Mouse (Mus musculus): ENCODE data around the gene Psmd9.

Gene Psmd9

GRCm38 (mm10) chr5:123150641-123151040, 18.6 kb upstream of the Psmd9 start:
- no peak for DNase-seq (ENCODE audit: low spot score in 2 of 2)

- DNase-seq (ENCODE audit: low spot score in 2 of 2) = no peak
Observed at GRCm38 (mm10) chr5:123151077-123151476, 18.1 kb upstream of the Psmd9 start.

DNA sequence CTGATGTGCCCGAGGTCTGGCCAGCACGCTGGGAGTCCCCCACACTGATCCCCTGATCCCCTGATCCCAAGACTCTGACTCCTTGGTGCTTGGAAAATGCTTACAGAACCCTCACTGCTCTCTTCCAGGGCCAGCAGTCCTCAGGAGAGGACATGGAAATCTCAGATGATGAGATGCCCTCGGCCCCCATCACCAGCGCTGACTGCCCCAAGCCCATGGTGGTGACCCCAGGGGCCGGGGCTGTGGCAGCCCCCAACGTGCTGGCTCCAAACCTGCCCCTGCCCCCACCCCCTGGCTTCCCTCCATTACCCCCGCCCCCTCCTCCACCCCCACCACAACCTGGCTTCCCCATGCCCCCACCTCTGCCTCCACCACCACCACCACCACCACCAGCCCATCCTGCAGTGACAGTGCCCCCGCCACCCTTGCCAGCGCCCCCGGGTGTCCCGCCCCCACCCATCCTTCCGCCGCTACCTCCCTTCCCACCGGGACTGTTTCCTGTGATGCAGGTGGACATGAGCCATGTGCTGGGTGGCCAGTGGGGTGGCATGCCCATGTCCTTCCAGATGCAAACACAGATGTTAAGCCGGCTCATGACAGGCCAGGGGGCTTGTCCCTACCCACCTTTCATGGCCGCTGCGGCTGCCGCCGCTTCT, 17.4 kb upstream of the Psmd9 start:
- no peak for DNase-seq (ENCODE audit: low spot score in 2 of 2)

- no peak for DNase-seq (ENCODE audit: low spot score in 2 of 2)
Observed at GRCm38 (mm10) chr5:123152901-123153300, 16.3 kb upstream of the Psmd9 start.

DNA sequence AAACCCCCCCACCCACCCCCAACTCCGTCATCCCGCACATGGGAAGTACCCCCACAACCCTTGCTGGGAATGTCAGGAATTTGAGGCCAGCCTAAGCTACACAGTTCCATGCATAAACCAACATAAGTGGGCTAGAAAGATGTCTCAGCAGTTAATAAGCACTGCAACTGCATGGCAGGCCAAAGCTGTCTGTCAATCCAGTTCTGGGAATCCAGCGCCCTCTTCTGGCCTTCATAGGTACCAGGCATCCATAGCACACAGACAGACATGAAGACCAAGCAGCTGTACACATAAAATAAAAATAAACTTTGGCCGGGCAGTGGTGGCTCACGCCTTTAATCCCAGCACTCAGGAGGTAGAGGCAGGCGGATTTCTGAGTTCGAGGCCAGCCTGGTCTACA, 13.8 kb upstream of the Psmd9 start:
- no peak for DNase-seq (ENCODE audit: low spot score in 2 of 2)

- DNase-seq (ENCODE audit: low spot score in 2 of 2) = no peak
Observed at GRCm38 (mm10) chr5:123156763-123157162, 12.4 kb upstream of the Psmd9 start.

GRCm38 (mm10) chr5:123157972-123158371, 11.2 kb upstream of the Psmd9 start:
- no peak for DNase-seq (ENCODE audit: low spot score in 2 of 2)

DNA sequence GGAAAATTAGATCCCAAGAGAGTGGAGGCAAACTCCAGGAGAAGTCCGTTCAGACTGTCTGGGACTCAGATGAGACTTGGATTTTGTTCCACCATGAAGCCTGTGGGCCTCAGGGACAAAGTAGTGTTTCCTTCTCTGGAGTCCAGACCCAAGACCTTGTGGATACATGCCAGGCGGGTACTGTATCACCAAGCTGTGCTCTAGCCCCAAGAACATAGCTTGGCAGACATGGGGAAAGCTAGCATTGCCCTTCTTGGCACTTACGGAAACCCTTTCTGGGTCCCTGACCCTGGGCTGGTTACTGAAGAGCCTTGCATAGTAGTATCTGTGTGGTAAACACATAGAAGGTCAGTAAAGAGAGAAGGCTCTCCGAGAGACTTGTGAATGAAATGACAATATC, 9.8 kb upstream of the Psmd9 start:
- no peak for DNase-seq (ENCODE audit: low spot score in 2 of 2)

- DNase-seq (ENCODE audit: low spot score in 2 of 2) = no peak
Observed at GRCm38 (mm10) chr5:123159866-123160265, 9.3 kb upstream of the Psmd9 start.

DNA sequence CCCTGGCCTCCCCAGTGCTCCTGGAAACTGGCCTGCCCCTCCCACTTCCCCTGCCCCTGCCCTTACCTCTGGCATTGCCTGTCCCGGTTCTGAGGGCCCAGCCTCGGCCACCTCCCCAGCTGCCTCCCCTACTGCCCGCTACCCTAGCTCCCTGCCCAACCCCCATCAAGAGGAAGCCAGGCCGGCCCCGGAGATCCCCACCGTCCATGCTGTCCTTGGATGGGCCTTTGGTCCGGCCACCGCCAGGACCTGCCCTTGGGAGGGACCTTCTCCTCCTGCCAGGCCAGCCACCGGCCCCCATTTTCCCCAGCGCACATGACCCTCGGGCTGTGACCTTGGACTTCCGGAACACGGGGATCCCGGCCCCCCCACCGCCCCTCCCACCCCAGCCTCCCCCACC, 8.9 kb upstream of the Psmd9 start:
- no peak for DNase-seq (ENCODE audit: low spot score in 2 of 2)

DNA sequence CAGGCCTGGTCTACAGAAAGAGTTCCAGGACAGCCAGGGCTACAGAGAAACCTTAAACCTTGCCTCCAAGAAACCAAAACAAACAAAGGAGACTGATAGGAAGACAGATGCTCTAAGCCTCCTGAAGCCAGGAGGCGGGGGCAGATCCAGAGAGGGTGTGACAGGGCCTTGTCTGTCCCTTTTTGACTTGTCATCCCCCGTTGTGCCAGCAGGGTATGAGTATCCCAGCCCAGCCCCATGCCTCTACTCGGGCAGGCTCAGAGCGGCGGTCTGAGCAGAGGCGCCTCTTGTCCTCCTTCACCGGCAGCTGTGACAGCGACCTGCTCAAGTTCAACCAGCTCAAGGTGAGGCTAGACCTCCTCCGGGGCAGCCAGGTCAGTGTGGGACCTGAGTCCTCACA, 6.3 kb upstream of the Psmd9 start:
- no peak for DNase-seq (ENCODE audit: low spot score in 2 of 2)

- DNase-seq (ENCODE audit: low spot score in 2 of 2) = no peak
Observed at GRCm38 (mm10) chr5:123166437-123166836, 2.8 kb upstream of the Psmd9 start.

- DNase-seq (ENCODE audit: low spot score in 2 of 2) = no peak
Observed at GRCm38 (mm10) chr5:123167591-123167990, 1.6 kb upstream of the Psmd9 start.

- no peak for DNase-seq (ENCODE audit: low spot score in 2 of 2)
Observed at GRCm38 (mm10) chr5:123170365-123170764, 1.2 kb downstream of the Psmd9 start.

GRCm38 (mm10) chr5:123171646-123172350, 2.6 kb downstream of the Psmd9 start:
- DNase-seq (ENCODE audit: low spot score in 2 of 2) = peak; percentile 57 to 69

- no peak for DNase-seq (ENCODE audit: low spot score in 2 of 2)
Observed at GRCm38 (mm10) chr5:123178792-123179191, 9.6 kb downstream of the Psmd9 start.

DNA sequence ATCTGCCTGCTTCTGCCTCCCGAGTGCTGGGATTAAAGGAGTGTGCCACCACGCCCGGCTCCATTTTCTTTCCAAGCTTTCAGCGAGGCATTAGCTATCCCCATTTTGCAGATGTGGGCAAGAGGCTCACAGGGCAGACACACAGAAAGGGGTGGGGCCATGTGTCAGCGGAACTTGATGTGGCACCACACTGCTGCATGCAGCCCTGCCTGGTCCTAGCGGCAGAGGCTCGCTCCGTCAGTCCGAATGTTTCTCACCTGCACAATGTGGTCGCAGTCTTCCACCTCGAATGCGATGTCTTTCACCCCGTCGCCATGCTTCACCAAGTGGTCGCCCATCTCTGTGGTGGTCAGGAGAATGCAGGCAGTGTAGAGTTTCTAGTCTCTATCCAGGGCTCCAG, 11.2 kb downstream of the Psmd9 start:
- no peak for DNase-seq (ENCODE audit: low spot score in 2 of 2)

DNA sequence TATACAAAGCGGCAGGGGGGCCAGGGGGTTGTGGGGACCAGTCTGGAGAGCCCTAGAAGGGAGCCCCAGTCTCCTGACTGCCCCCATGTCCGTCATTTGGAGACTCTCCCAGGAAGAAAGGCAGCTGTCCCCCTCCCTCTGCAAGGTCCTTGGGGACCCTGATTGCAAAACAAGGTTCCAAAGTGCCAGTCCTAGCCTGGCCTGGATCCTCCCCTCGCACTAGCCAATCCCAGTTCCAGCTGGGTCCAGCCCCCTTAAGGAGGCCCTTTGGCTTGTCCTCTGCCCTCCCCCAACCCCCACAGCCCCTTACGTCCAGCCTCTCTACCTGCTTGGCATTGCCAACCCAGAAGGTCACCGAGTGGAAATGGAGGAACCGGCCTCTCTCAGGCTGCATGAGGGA, 12.3 kb downstream of the Psmd9 start:
- DNase-seq (ENCODE audit: low spot score in 2 of 2) = no peak

DNA sequence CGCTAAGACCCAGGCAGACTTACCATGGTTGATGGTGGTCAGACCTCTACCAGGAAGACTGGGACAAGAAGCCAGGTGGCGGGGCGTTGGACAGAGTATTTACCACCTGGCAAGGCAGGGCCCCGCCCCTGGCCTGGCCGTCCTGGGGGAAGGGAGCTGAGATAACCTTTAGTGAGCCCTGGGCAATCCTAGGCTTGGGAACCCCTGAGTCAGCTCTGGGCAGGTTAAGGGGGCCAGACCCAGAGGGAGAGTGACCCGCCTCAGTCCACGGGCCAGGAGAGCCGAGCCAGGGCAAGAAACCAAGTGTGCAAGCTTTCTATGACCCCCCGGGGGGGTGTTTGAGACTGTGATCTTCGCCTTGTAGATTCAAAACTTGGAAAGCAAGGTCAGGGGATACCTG, 13.4 kb downstream of the Psmd9 start, which contains the start of gene Hpd:
Hpd (minus strand) TSS at position 77 of the 400 bp plus-strand sequence.
- DNase-seq (ENCODE audit: low spot score in 2 of 2) = no peak

DNA sequence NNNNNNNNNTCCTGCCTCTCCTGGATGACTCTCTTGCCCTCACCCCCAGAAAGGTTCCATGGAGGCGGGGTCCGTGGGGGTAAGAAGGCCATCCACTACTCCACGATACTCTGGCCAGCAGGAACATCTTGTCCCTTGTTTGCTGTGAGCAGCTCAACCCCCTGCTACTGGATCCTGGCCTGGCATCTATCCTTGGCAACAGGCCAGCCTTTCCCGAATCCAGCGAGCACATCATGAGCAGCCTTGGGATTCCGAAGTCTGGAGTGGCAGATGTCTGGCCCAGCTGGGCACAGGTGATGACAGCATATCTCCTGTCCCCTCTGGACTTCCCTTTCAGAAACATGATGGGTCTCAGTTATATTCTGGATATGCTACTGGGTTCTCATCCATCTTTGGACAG, 16.8 kb downstream of the Psmd9 start:
- DNase-seq (ENCODE audit: low spot score in 2 of 2) = no peak

DNA sequence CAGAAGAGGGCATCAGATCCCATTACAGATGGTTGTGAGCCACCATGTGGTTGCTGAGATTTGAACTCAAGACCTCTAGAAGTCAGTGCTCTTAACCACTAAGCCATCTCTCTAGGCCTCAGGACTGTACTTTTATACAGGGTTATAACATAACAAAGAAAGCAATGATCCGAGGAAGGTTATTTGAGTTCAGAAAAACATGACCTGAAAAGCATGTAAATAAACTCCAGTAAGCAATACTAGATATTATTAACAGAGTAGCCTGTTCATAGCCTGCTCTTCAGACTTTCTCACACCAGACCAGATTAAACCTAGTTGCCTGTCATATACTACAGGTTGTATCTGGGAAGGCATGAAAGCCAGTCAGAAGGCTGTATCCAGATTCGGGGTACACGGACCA, 18.1 kb downstream of the Psmd9 start:
- no peak for DNase-seq (ENCODE audit: low spot score in 2 of 2)

GRCm38 (mm10) chr5:123190912-123191311, 21.7 kb downstream of the Psmd9 start:
- DNase-seq (ENCODE audit: low spot score in 2 of 2) = no peak

DNA sequence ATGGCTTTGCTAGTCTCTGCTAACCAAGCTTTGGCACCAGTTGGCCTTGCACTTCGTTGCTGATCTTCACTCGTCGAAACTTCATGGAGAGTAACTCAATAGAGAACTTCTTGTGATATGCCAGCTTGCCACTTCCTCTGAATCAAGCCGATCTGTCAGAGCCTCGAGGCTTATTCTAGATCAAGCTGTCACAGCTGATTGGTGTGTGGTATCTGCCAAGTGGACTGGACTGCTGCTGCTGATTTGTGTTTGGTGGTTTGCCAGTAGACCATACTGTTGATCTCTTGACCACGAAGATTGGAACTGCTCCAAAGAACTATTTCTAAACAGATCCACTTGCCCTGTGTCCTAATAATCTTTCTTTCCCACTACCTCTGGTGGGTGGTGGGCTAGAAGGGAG, 22.2 kb downstream of the Psmd9 start:
- DNase-seq (ENCODE audit: low spot score in 2 of 2) = no peak

Data from right cerebral cortex, postnatal 36 days (tissue).